Mouse (Mus musculus) heart, adult 2 months (tissue): Measurements from ENCODE around the gene Nup188. TPM values are rescaled to one million over a fixed set of nuclear protein-coding genes. Genes with fewer than 3 reads are reported as not detected.

Experiments
- DNase-seq, 2 experiments: peaks; one replicate each; pipeline ENCODE4 v3.0.0; 2021
- H3K27ac ChIP-seq: fragments of 200-600 bp; 2 replicates; pipeline ENCODE4 v1.8.1; 2022
- H3K27me3 ChIP-seq: fragments of 200-500 bp; 2 replicates; pipeline ENCODE4 v1.6.1; 2012; ENCODE audit warnings: mild to moderate bottlenecking, low read length, inconsistent platforms, mixed read lengths; ENCODE audit not compliant: control insufficient read depth, insufficient read depth
- H3K36me3 ChIP-seq: fragments of 200-500 bp; 2 replicates; pipeline ENCODE4 v1.6.1; 2012; ENCODE audit warnings: low read length, inconsistent platforms; ENCODE audit not compliant: control insufficient read depth, insufficient read depth
- H3K4me1 ChIP-seq: fragments of 200-500 bp; 2 replicates; pipeline ENCODE4 v1.6.1; 2011; ENCODE audit warnings: low read length; ENCODE audit not compliant: control insufficient read depth, insufficient read depth
- H3K4me3 ChIP-seq: fragments of 200-600 bp; 2 replicates; pipeline ENCODE4 v1.8.1; 2022
- H3K79me2 ChIP-seq: fragments of 200-500 bp; replicated peaks from 2 replicates; pipeline ENCODE4 v1.6.1; 2012; ENCODE audit warnings: mild to moderate bottlenecking, inconsistent platforms, low read length, moderate library complexity, mixed read lengths; ENCODE audit not compliant: control insufficient read depth, insufficient read depth
- H3K9ac ChIP-seq: fragments of 200-500 bp; 2 replicates; pipeline ENCODE4 v1.6.1; 2012; ENCODE audit warnings: low read depth, mild to moderate bottlenecking, control low read depth, inconsistent platforms, low read length, mixed read lengths
- CTCF ChIP-seq: fragments of 200-600 bp; IDR thresholded peaks from 2 replicates; pipeline ENCODE4 v1.8.1; 2022; ENCODE audit warnings: antibody characterized with exemption, mild to moderate bottlenecking, moderate library complexity
- EP300 ChIP-seq: fragments of 200-500 bp; IDR thresholded peaks from 2 replicates; pipeline ENCODE4 v1.6.1; 2011; ENCODE audit warnings: low read depth, low read length, control low read depth; ENCODE audit not compliant: insufficient read depth
- POLR2A ChIP-seq: fragments of 200-500 bp; IDR thresholded peaks from 2 replicates; pipeline ENCODE4 v1.6.1; 2011; ENCODE audit warnings: mild to moderate bottlenecking, low read depth, low read length, control low read depth; ENCODE audit not compliant: insufficient read depth
- WGBS: fragments of 180-500 bp; shearing (Covaris S2); methylation state at CpG from one replicate; pipeline ENCODE4 v1.1.7; 2018; 5-methylcytosine and 5-hydroxymethylcytosine counted together
- intact Hi-C: fragments of 180-260 bp; cut with DNase I; formaldehyde crosslinking; loops from one replicate; pipeline ENCODE4 v1.15.1; 2025
- polyA plus RNA-seq: library from polyadenylated mRNA; depleted of rRNA; stranded (reverse); fragments of >200 nt; gene quantifications from 2 replicates; pipeline ENCODE4 v1.2.3, GENCODE M21; 2012
- total RNA-seq, 2 experiments: library from RNA; stranded (reverse); gene quantifications; 2 replicates each; pipeline ENCODE4 v1.2.3; 2021

Nup188 gene
- total and polyA plus RNA-seq, 3 experiments, result 15.3 to 16.9 (median 15.3) TPM

DNA sequence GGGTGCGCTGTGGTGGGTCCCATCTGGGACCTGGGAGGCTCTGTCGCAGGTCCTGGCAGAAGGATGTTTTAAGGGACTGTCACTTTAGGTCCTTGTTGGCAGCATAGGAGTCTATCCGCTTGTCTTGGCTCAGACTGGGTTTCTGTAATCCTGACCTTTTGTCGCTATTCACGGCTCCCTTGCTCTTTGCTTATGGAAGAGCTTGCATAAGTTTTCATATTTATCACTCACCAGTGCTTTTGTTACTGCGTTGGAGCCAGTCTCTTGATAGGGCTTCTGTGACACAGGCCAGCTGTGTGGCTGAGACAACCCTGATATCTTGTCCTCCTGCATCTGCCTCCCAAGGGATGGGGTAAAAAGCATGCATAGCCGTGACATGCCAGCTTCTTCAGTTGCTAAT is 93.1 kb downstream of the Nup188 start:
- intact Hi-C loops, result no loop called here
- Histone ChIP-seq H3K9ac (no peak overlapping the region), H3K36me3 (no peaks in the 10 kb centered on the region), H3K27me3 (no peaks in the 10 kb centered on the region), H3K4me3 (no peak overlapping the region), H3K79me2 (no peaks in the 10 kb centered on the region), H3K4me1 (peaks cover 5% of the 10 kb centered on the region), H3K27ac (no peak overlapping the region)
- 61% methylated on average over 7 of the region's 7 CpGs for WGBS
- no peak for DNase-seq
- TF ChIP-seq CTCF (no peak), EP300 (no peak), POLR2A (no peak)

DNA sequence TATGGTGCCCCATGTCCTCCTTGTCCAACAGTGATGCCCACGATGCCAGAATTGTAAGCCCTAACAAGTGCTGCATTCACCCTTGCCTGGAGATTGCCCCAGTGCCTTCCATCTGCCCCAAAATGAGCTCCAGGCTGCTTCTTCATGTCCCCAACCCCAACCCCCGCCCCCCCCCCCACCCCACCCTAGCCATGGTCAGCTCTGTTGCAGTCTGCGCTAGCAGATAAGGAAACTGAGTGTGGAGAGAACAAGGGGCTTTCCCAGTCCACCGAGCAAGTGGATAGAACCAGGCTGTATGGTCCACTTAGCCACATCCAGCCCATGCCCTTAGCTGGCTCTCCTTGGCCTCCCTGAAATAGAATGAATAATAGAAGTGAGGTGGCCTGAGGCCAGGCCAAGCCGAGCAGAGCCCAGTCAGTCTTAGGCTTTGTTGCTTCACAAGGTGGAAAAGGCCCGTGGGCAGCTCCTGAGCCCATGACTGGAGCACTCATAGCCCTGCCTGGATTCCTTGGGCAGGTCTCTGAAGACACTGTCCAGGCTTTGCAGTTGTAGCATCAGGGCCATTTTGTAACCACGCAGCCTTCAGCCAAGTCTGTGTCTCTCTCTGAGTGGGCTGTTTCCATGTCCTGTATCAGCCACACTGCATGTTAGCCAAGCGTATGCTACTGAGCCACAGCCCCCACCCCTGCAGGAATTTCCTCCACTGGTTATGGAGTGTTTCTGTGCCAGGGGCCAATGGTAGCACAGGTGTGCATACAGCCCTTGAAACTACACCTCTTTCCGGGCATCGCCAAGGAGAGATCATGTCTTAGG is 94.6 kb downstream of the Nup188 start:
- H3K36me3 ChIP-seq, result no peaks in the 10 kb centered on the region
- peak overlapping the region; percentile 61 for H3K27ac ChIP-seq
- TF ChIP-seq EP300 (no peak), POLR2A (no peak), CTCF (no peak)
- peaks cover 5% of the 10 kb centered on the region for H3K4me1 ChIP-seq
- intact Hi-C loops, result no loop called here
- H3K27me3 ChIP-seq, result no peaks in the 10 kb centered on the region
- no peak overlapping the region for H3K9ac ChIP-seq
- WGBS, result 62% methylated on average over 10 of the region's 10 CpGs
- no peak overlapping the region for H3K4me3 ChIP-seq
- peak in 1 of 2 experiments; percentile 54 for DNase-seq
- no peaks in the 10 kb centered on the region for H3K79me2 ChIP-seq

DNA sequence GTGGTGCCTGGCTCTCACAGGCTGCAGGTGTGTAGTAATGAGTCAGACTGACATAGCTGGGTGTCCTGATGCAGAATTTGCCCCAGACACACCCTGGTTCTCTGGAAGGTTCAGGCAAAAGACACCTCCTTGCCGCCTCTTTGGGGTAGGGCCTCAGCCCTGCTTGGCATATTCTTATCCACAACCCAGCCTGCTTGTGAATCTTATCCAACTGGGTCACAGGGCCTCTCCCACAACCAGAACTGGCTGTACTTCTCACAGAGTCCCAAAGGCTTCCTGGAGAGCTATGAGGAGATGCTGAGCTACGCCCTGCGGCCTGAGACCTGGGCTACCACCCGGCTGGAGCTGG is 95.2 kb downstream of the Nup188 start:
- Histone ChIP-seq H3K27ac (peak overlapping the region; percentile 61), H3K79me2 (no peaks in the 10 kb centered on the region), H3K36me3 (no peaks in the 10 kb centered on the region), H3K27me3 (no peaks in the 10 kb centered on the region), H3K4me3 (no peak overlapping the region), H3K4me1 (peaks cover 5% of the 10 kb centered on the region), H3K9ac (no peak overlapping the region)
- intact Hi-C loops, result no loop called here
- TF ChIP-seq POLR2A (no peak), CTCF (no peak), EP300 (no peak)
- 62% methylated on average over 4 of the region's 4 CpGs for WGBS
- DNase-seq, result peak; percentile 52 to 73

DNA sequence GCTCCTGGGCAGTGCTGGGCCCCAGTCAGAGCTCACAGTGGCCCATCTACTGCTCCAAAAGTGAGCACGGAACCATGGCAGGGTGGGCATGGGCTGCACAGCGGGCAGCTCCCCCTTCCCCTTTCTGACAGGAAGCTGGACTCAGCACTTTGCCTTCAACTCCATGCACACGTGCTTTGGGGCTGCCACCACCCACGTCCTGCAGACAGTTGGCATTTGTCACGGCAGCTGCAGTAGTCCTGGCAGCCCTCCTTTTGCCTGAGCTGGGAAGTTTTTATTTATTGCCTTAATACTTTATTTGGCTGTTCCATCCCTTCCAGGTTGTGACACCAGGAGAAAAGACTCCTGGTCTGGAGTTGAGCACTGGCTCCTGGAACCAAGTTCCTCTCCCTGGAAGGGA is 98.6 kb downstream of the Nup188 start:
- no peak overlapping the region for H3K9ac ChIP-seq
- H3K36me3 ChIP-seq, result no peaks in the 10 kb centered on the region
- H3K27me3 ChIP-seq, result no peaks in the 10 kb centered on the region
- no peaks in the 10 kb centered on the region for H3K79me2 ChIP-seq
- no peak overlapping the region for H3K27ac ChIP-seq
- intact Hi-C loops, result no loop called here
- TF ChIP-seq CTCF (no peak), POLR2A (0 out of 2 replicates have a peak, but pooled peaks have one; percentile 20), EP300 (no peak)
- no peak overlapping the region for H3K4me3 ChIP-seq
- WGBS, result 64% methylated on average over 5 of the region's 5 CpGs
- peaks cover 5% of the 10 kb centered on the region for H3K4me1 ChIP-seq
- no peak for DNase-seq

DNA sequence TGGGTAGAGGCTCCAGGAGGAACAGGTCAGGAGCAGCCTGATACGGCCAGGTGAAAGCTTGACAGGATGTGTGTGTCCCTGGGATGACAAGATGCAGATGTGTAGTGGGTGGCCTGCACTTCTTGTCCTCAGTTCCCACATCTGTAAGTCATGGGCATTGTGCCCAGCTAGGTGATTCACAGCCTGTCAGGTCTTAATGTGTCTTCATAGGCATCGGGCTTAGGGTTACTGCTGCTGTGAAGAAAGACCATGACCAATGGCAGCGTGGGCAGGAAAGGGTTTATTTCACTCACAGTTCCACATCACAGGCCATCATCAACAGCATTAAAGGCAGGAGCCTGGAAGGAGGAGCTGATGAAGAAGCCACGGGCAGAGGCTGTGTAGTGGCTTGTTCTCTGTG is 99.4 kb downstream of the Nup188 start:
- H3K36me3 ChIP-seq, result no peaks in the 10 kb centered on the region
- intact Hi-C loops, result no loop called here
- whole genome bisulfite sequencing, result 81% methylated on average over 4 of the region's 4 CpGs

DNA sequence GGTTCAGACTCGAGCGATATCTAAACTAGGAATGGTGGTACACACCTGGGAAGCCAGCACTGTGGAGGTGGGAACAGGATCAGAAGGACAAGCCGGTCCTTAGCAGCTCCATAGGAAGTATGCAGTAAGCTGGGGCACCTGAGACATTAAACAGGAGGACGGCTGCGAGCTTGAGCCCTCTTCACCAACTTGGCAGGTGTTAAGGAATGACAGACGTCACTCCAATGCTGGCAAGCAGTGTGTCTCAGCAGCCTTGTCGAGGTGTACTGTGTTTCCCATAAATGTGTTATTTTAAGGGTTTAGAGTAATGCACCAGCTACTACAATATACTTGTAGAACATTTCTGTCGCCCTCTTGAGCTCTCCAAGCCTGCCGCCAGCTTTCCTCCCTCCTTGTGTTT is 100.7 kb downstream of the Nup188 start:
- 70% methylated on average over 9 of the region's 9 CpGs for WGBS

More for the DNA sequence above, 99.4 kb downstream of the Nup188 start:
- no peak for DNase-seq
- Histone ChIP-seq H3K27me3 (no peaks in the 10 kb centered on the region), H3K4me1 (peaks cover 5% of the 10 kb centered on the region), H3K79me2 (no peaks in the 10 kb centered on the region), H3K4me3 (no peak overlapping the region), H3K27ac (no peak overlapping the region), H3K9ac (no peak overlapping the region)
- TF ChIP-seq POLR2A, result no peak
- no peak for TF ChIP-seq CTCF
- no peak for TF ChIP-seq EP300

More for the DNA sequence above, 100.7 kb downstream of the Nup188 start:
- no peaks in the 10 kb centered on the region; the same call in 1 of the 2 replicates for H3K4me1 ChIP-seq
- 0 out of 2 replicates have a peak, but pooled peaks have one; percentile 41 for TF ChIP-seq EP300
- TF ChIP-seq CTCF, result no peak
- peak; percentile 62 for TF ChIP-seq POLR2A
- no peak overlapping the region for H3K4me3 ChIP-seq
- no peak overlapping the region for H3K9ac ChIP-seq
- intact Hi-C loops, result no loop called here
- no peak for DNase-seq
- H3K27ac ChIP-seq, result no peak overlapping the region
- no peaks in the 10 kb centered on the region for H3K27me3 ChIP-seq
- H3K79me2 ChIP-seq, result no peaks in the 10 kb centered on the region
- H3K36me3 ChIP-seq, result no peaks in the 10 kb centered on the region
